Mouse (Mus musculus) mammary gland, adult 2 months (tissue): ENCODE results near the gene Gm43951. TPM values are rescaled to one million over a fixed set of nuclear protein-coding genes. Genes with fewer than 3 reads are reported as not detected.

Experiments
- polyA plus RNA-seq: library from polyadenylated mRNA; depleted of rRNA; stranded (reverse); fragments of >200 nt; gene quantifications from 2 replicates; pipeline ENCODE4 v1.2.3, GENCODE M21; 2012; ENCODE audit warnings: low replicate concordance; rRNA removed

Gene Gm43951
- polyA plus RNA-seq = 0.11 and 0.17 TPM in 2 replicates

GRCm38 (mm10) chr11:72206341-72207203 is at the start of gene Gm43951:
Gm43951 (minus strand) TSS chr11:72206840.

DNA sequence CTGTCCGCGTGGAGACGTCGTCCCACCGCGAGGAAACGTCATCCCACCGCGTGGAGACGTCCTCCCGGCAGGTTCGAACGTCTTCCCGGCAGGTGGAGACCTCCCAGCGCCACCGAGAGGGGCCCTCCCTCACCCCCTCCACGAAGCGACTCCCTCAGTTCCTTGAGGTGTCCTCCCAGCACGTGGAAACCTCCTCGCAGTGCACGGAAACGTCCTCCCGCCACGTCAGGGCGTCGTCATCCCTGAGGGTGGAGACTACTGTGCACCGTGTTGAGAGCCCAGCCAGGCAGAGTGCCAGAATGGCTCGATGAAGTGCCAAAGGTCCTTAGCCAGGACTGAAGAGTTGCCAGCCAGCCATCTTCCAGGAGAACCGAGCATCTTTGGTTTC is 8.8 kb upstream of the Gm43951 start, which contains the start of gene Med31:
Gene Med31, minus strand, starts transcription at position 183 of the 388 bp plus-strand sequence.

GRCm38 (mm10) chr11:72207204-72207833 is 679 bp upstream of the Gm43951 start, which contains the start of the genes 4933427D14Rik and Txndc17:
4933427D14Rik (minus strand) TSS chr11:72207459.
Txndc17 (plus strand) TSS chr11:72207547.

Other genes with a start within 250 kb of the Gm43951 start
- gene Aipl1, start 169.3 kb downstream of the Gm43951 start, polyA plus RNA-seq = 0.08 and 0.16 TPM in 2 replicates
- 2.0 and 2.2 TPM in 2 replicates for gene Pimreg, start 164.8 kb downstream of the Gm43951 start, polyA plus RNA-seq
- gene Pitpnm3, start 71.1 kb downstream of the Gm43951 start, polyA plus RNA-seq = 4.8 and 5.1 TPM in 2 replicates
- 3.6 and 3.7 TPM in 2 replicates for gene 4933427D14Rik, start 619 bp upstream of the Gm43951 start, polyA plus RNA-seq
- gene Txndc17, start 707 bp upstream of the Gm43951 start, polyA plus RNA-seq = 32.5 and 49.9 TPM in 2 replicates
- gene Med31, start 8.8 kb upstream of the Gm43951 start, polyA plus RNA-seq = 3.1 and 5.3 TPM in 2 replicates
- gene Slc13a5, start 60.4 kb upstream of the Gm43951 start, polyA plus RNA-seq = not detected in 2 replicates
- gene Xaf1, start 94.8 kb upstream of the Gm43951 start, polyA plus RNA-seq = 28.6 and 59.1 TPM in 2 replicates
- 0.17 TPM in 2 replicates for gene Fbxo39, start 107.6 kb upstream of the Gm43951 start, polyA plus RNA-seq
- 0.10 and 0.19 TPM in 2 replicates for gene Tekt1, start 155.6 kb upstream of the Gm43951 start, polyA plus RNA-seq
- gene Smtnl2, start 204.9 kb upstream of the Gm43951 start, polyA plus RNA-seq = 5.4 and 45.0 TPM in 2 replicates
- 3.4 and 4.8 TPM in 2 replicates for gene Ggt6, start 228.7 kb upstream of the Gm43951 start, polyA plus RNA-seq
- gene Mybbp1a, start 234.5 kb upstream of the Gm43951 start, polyA plus RNA-seq = 42.3 TPM in 2 replicates